Mouse (Mus musculus): ENCODE measurements around the gene Sohlh1. TPM values are rescaled to one million over a fixed set of nuclear protein-coding genes. Genes with fewer than 3 reads are reported as not detected.

Sohlh1 gene
- total RNA-seq (2017), result not detected in 2 replicates

- no peak for ATAC-seq (ENCODE audit: extremely low read depth, insufficient number of reproducible peaks, low FRiP score, poor library complexity, severe bottlenecking)
These were observed at the start of gene Sohlh1 for GRCm38 (mm10) chr2:25847226-25847625. Gene Sohlh1 (minus strand): TSS chr2:25847248.

GRCm38 (mm10) chr2:25892440-25892839 lies 45.4 kb upstream of the Sohlh1 start:
- no peak for ATAC-seq (ENCODE audit: extremely low read depth, insufficient number of reproducible peaks, low FRiP score, poor library complexity, severe bottlenecking)

GRCm38 (mm10) chr2:25888144-25888543 lies 41.1 kb upstream of the Sohlh1 start:
- ATAC-seq (ENCODE audit: extremely low read depth, insufficient number of reproducible peaks, low FRiP score, poor library complexity, severe bottlenecking), result no peak

GRCm38 (mm10) chr2:25887226-25887625 lies 40.2 kb upstream of the Sohlh1 start:
- ATAC-seq (ENCODE audit: extremely low read depth, insufficient number of reproducible peaks, low FRiP score, poor library complexity, severe bottlenecking), result no peak

GRCm38 (mm10) chr2:25884756-25885155 lies 37.7 kb upstream of the Sohlh1 start:
- no peak for ATAC-seq (ENCODE audit: extremely low read depth, insufficient number of reproducible peaks, low FRiP score, poor library complexity, severe bottlenecking)

- ATAC-seq (ENCODE audit: extremely low read depth, insufficient number of reproducible peaks, low FRiP score, poor library complexity, severe bottlenecking), result no peak
These were observed 35.2 kb upstream of the Sohlh1 start for GRCm38 (mm10) chr2:25882276-25882675.

GRCm38 (mm10) chr2:25879061-25879460 lies 32.0 kb upstream of the Sohlh1 start:
- ATAC-seq (ENCODE audit: extremely low read depth, insufficient number of reproducible peaks, low FRiP score, poor library complexity, severe bottlenecking), result no peak

- no peak for ATAC-seq (ENCODE audit: extremely low read depth, insufficient number of reproducible peaks, low FRiP score, poor library complexity, severe bottlenecking)
These were observed 31.5 kb upstream of the Sohlh1 start for GRCm38 (mm10) chr2:25878516-25878915.

GRCm38 (mm10) chr2:25877736-25878268 lies 30.8 kb upstream of the Sohlh1 start:
- ATAC-seq (ENCODE audit: extremely low read depth, insufficient number of reproducible peaks, low FRiP score, poor library complexity, severe bottlenecking), result no peak

- no peak for ATAC-seq (ENCODE audit: extremely low read depth, insufficient number of reproducible peaks, low FRiP score, poor library complexity, severe bottlenecking)
These were observed 30.2 kb upstream of the Sohlh1 start for GRCm38 (mm10) chr2:25877250-25877735.

- no peak for ATAC-seq (ENCODE audit: extremely low read depth, insufficient number of reproducible peaks, low FRiP score, poor library complexity, severe bottlenecking)
These were observed 19.6 kb upstream of the Sohlh1 start for GRCm38 (mm10) chr2:25866656-25867055.

- no peak for ATAC-seq (ENCODE audit: extremely low read depth, insufficient number of reproducible peaks, low FRiP score, poor library complexity, severe bottlenecking)
These were observed 18.4 kb upstream of the Sohlh1 start for GRCm38 (mm10) chr2:25865412-25865811.

- no peak for ATAC-seq (ENCODE audit: extremely low read depth, insufficient number of reproducible peaks, low FRiP score, poor library complexity, severe bottlenecking)
These were observed 17.2 kb upstream of the Sohlh1 start for GRCm38 (mm10) chr2:25864230-25864629.

- no peak for ATAC-seq (ENCODE audit: extremely low read depth, insufficient number of reproducible peaks, low FRiP score, poor library complexity, severe bottlenecking)
These were observed 16.5 kb upstream of the Sohlh1 start, which contains the start of gene Kcnt1 for GRCm38 (mm10) chr2:25863337-25864131. Gene Kcnt1 (plus strand): TSS chr2:25863734.

- no peak for ATAC-seq (ENCODE audit: extremely low read depth, insufficient number of reproducible peaks, low FRiP score, poor library complexity, severe bottlenecking)
These were observed 15.7 kb upstream of the Sohlh1 start for GRCm38 (mm10) chr2:25862696-25863270.

GRCm38 (mm10) chr2:25862038-25862437 lies 15.0 kb upstream of the Sohlh1 start:
- ATAC-seq (ENCODE audit: extremely low read depth, insufficient number of reproducible peaks, low FRiP score, poor library complexity, severe bottlenecking), result no peak

- no peak for ATAC-seq (ENCODE audit: extremely low read depth, insufficient number of reproducible peaks, low FRiP score, poor library complexity, severe bottlenecking)
These were observed 12.8 kb upstream of the Sohlh1 start for GRCm38 (mm10) chr2:25859891-25860290.

- no peak for ATAC-seq (ENCODE audit: extremely low read depth, insufficient number of reproducible peaks, low FRiP score, poor library complexity, severe bottlenecking)
These were observed 7.0 kb upstream of the Sohlh1 start for GRCm38 (mm10) chr2:25853998-25854397.

GRCm38 (mm10) chr2:25852626-25853025 lies 5.6 kb upstream of the Sohlh1 start:
- ATAC-seq (ENCODE audit: extremely low read depth, insufficient number of reproducible peaks, low FRiP score, poor library complexity, severe bottlenecking), result no peak

GRCm38 (mm10) chr2:25850330-25850729 lies 3.3 kb upstream of the Sohlh1 start:
- ATAC-seq (ENCODE audit: extremely low read depth, insufficient number of reproducible peaks, low FRiP score, poor library complexity, severe bottlenecking), result no peak
